Mouse (Mus musculus) midbrain, postnatal 0 days (tissue): ENCODE measurements around the gene D130052B06Rik. TPM values are rescaled to one million over a fixed set of nuclear protein-coding genes. Genes with fewer than 3 reads are reported as not detected.

ENCODE experiments used
- ATAC-seq: fragments of 200-750 bp; cut with Nextera tagmentation; 2 replicates; pipeline ENCODE4 v1.8.0; 2017; ENCODE audit warnings: moderate number of reproducible peaks, mild to moderate bottlenecking, moderate TSS enrichment, moderate library complexity; ENCODE audit not compliant: low FRiP score
- DNase-seq: peaks from one replicate; pipeline ENCODE4 v3.0.0-alpha.2; 2015; ENCODE audit warnings: low spot score
- H3K27ac ChIP-seq: fragments of 300-500 bp; sonication (generic); 2 replicates; pipeline ENCODE4 v1.5.1; 2014; ENCODE audit warnings: low read depth, mild to moderate bottlenecking, low read length, mixed read lengths
- H3K27me3 ChIP-seq: fragments of 300-500 bp; sonication (generic); 2 replicates; pipeline ENCODE4 v1.6.1; 2014; ENCODE audit warnings: low read length, control low read depth, mixed read lengths; ENCODE audit not compliant: insufficient read depth
- H3K36me3 ChIP-seq: fragments of 300-500 bp; sonication (generic); 2 replicates; pipeline ENCODE4 v1.6.1; 2014; ENCODE audit warnings: low read length, control low read depth, mixed read lengths; ENCODE audit not compliant: insufficient read depth
- H3K4me1 ChIP-seq: fragments of 300-500 bp; sonication (generic); 2 replicates; pipeline ENCODE4 v1.6.1; 2014; ENCODE audit warnings: mild to moderate bottlenecking, control low read depth, antibody characterized with exemption, low read length, mixed read lengths; ENCODE audit not compliant: insufficient read depth
- H3K4me2 ChIP-seq: fragments of 300-500 bp; sonication (generic); 2 replicates; pipeline ENCODE4 v1.6.1; 2014; ENCODE audit warnings: low read depth, mild to moderate bottlenecking, low read length, mixed read lengths; ENCODE audit not compliant: poor library complexity, severe bottlenecking
- H3K4me3 ChIP-seq: fragments of 300-500 bp; sonication (generic); 2 replicates; pipeline ENCODE4 v1.5.1; 2014; ENCODE audit warnings: low read depth, mild to moderate bottlenecking, low read length, moderate library complexity
- H3K9ac ChIP-seq: fragments of 300-500 bp; sonication (generic); replicated peaks from 2 replicates; pipeline ENCODE4 v1.6.1; 2014; ENCODE audit warnings: mild to moderate bottlenecking, low read length, moderate library complexity, mixed read lengths; ENCODE audit not compliant: poor library complexity, severe bottlenecking
- H3K9me3 ChIP-seq: fragments of 300-500 bp; sonication (generic); 2 replicates; pipeline ENCODE4 v1.6.1; 2016; ENCODE audit warnings: low read length, control low read depth
- CTCF ChIP-seq: IDR thresholded peaks from 2 replicates; pipeline ENCODE4 v1.5.1; 2016; ENCODE audit warnings: antibody characterized with exemption, mild to moderate bottlenecking
- WGBS: fragments of 180-500 bp; shearing (Covaris S2); extraction: QIAGEN DNeasy Blood & Tissue Kit; methylation state at CpG from one replicate; pipeline ENCODE4 v1.1.7; 2014; 5-methylcytosine and 5-hydroxymethylcytosine counted together
- polyA plus RNA-seq: library from polyadenylated mRNA; unstranded; fragments of >200 nt; fragmentation: Nextera tagmentation; extraction: Ambion mirVana; gene quantifications from 2 replicates; pipeline ENCODE4 v1.2.1, GENCODE M21; 2015
- total RNA-seq: library from RNA; depleted of rRNA; stranded (reverse); fragments of >200 nt; gene quantifications from 2 replicates; pipeline ENCODE4 v1.2.3, GENCODE M21; 2014; rRNA removed

D130052B06Rik gene
- total RNA-seq (not detected in 2 replicates), polyA plus RNA-seq (not detected in 2 replicates)

DNA sequence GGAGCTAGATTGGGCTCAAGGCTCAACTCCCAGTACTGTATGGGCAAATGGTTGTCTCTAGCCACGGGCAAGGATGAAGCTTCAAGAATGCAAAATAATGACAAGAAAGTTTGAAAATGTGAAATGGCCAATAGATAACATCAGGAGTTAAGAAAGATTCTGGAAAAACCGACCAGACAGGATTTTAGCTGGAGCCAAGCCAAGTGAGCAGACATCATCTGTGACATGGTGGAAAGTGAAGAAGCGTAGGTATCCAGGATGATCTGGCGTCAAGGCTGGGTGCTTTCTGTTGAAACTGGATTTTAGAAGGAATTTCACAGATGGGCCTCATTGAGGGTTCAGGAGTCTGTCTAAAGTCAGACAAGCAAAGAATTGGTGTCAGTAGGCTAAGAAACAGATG, at the start of gene D130052B06Rik:
Gene D130052B06Rik, plus strand, starts transcription at position 317 of the 400 bp plus-strand sequence.
- H3K4me1 ChIP-seq: no peaks in the 10 kb centered on the region
- H3K4me2 ChIP-seq: no peak within 1 kb of the TSS
- H3K36me3 ChIP-seq: no peaks in the 10 kb centered on the region
- ATAC-seq (no peak), DNase-seq (no peak)
- H3K27me3 ChIP-seq: no peaks in the 10 kb centered on the region
- TF ChIP-seq CTCF: no peak
- WGBS: 82% methylated on average over 4 of the region's 4 CpGs
- H3K27ac ChIP-seq: no peak within 1 kb of the TSS
- no peak within 1 kb of the TSS for H3K9ac ChIP-seq
- H3K9me3 ChIP-seq: no peaks in the 10 kb centered on the region
- H3K4me3 ChIP-seq: no peak within 1 kb of the TSS

DNA sequence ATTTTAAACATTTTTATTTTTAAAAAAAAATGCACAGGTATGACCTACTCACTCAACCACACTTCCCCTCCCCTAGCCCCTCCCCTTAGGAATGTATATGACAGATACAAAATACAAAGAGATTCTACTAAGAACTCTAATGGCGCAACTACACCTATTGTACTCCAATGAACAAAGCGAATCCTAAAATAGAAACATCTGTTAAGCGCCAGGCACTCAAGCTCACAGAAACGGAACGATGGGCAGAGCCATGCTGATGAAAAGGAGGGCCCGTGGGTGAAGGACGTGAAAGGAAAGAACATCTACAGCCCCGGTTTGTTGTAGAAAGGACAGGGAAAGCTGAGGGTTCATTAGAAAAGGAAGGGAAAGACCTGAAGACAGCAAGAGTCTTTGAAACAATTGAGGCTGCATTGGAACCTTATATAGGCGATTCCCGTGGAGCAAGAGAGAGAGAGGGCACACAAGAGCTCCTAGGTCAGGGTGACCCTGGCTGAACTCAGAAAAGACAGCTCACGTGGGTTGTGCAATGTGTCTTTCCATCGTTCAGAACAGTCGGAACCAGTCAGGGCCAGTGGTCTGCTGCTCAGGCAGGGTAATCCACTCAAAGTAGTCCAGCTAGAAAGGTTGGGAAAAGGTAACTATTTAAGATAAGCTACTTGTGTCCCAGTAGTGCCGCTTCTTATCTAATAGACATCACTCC, 48.1 kb upstream of the D130052B06Rik start:
- no peak for ATAC-seq
- Histone ChIP-seq H3K4me2 (no peak overlapping the region), H3K9me3 (no peaks in the 10 kb centered on the region), H3K9ac (no peak overlapping the region), H3K4me1 (no peaks in the 10 kb centered on the region), H3K4me3 (no peak overlapping the region), H3K27ac (no peak overlapping the region), H3K27me3 (no peaks in the 10 kb centered on the region), H3K36me3 (no peaks in the 10 kb centered on the region)
- no peak for TF ChIP-seq CTCF
- no peak for DNase-seq
- WGBS: 73% methylated on average over 14 of the region's 14 CpGs

DNA sequence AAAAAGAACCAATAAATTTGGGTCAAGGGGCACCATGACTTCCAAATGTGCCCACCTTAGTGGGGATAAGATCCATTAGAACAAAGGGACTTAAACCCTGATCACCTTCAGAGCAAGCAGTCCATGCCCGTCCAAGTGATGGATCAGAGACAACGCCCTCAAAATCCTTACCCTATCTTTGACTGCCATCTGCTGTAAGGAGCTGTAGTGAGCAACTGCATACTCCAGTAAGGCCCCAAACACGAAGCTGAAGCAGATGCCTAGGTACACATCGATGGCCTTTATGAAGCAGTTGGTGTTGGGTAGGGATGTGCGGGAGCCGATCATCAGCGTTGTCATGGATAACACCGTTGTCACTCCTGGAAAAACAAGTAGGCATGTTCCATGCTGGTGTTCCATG, 45.0 kb upstream of the D130052B06Rik start:
- no peak for ATAC-seq
- no peaks in the 10 kb centered on the region for H3K9me3 ChIP-seq
- peak; percentile 33 for DNase-seq
- no peaks in the 10 kb centered on the region for H3K36me3 ChIP-seq
- no peak overlapping the region for H3K4me3 ChIP-seq
- peak; percentile 58 for TF ChIP-seq CTCF
- H3K9ac ChIP-seq: no peak overlapping the region
- 80% methylated on average over 8 of the region's 8 CpGs for WGBS
- H3K27me3 ChIP-seq: no peaks in the 10 kb centered on the region
- no peaks in the 10 kb centered on the region for H3K4me1 ChIP-seq
- H3K4me2 ChIP-seq: no peak overlapping the region
- H3K27ac ChIP-seq: no peak overlapping the region

DNA sequence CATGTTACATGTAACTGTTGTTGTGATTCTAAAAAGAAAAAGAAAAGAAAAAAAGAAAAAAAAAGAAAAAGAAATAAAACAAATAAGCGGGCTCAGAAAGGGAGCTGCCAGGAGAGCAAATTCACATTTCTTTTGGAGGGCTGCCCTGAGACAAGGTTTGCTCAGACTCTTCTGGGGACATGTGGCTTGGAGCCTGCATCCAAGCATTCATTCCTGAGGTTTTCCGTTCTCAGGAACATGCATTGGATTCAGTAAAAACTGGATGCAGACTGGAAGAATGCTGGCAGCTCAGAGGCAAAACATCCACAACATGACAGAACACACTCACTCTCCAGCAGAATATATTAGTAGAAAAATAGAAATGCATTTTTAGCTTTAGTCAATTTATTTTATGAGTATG, 35.2 kb upstream of the D130052B06Rik start:
- 89% methylated on average over 2 of the region's 2 CpGs for WGBS
- no peak for DNase-seq

DNA sequence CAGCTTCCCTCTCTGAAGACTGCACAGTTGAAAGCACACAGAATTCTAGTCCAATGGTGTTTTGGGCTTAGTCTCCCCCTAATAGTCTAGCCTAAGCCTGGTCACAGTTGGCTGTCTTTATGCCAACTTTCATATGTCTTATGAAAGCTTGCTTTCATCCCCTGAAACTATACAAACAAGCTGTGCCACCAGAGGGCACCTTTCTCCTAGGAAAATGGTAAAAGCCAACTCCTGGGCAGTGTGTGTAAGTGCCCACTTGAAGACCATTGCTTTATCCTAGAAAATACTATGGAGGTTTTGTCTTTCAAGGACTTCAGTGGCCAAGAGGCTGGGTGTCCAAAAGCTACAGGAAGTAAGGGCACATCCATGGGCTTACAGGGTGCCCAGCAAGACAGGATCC, 28.7 kb upstream of the D130052B06Rik start:
- Histone ChIP-seq H3K4me2 (no peak overlapping the region), H3K4me3 (no peak overlapping the region), H3K4me1 (no peaks in the 10 kb centered on the region), H3K36me3 (no peaks in the 10 kb centered on the region), H3K9ac (no peak overlapping the region), H3K9me3 (no peaks in the 10 kb centered on the region), H3K27me3 (no peaks in the 10 kb centered on the region), H3K27ac (no peak overlapping the region)
- TF ChIP-seq CTCF: peak; percentile 49
- ATAC-seq (no peak), DNase-seq (peak; percentile 35)

More for the DNA sequence above, 35.2 kb upstream of the D130052B06Rik start:
- Histone ChIP-seq H3K4me2 (no peak overlapping the region), H3K4me3 (no peak overlapping the region), H3K27me3 (no peaks in the 10 kb centered on the region), H3K9ac (no peak overlapping the region), H3K9me3 (no peaks in the 10 kb centered on the region), H3K27ac (no peak overlapping the region), H3K36me3 (no peaks in the 10 kb centered on the region), H3K4me1 (no peaks in the 10 kb centered on the region)
- no peak for TF ChIP-seq CTCF
- no peak for ATAC-seq

DNA sequence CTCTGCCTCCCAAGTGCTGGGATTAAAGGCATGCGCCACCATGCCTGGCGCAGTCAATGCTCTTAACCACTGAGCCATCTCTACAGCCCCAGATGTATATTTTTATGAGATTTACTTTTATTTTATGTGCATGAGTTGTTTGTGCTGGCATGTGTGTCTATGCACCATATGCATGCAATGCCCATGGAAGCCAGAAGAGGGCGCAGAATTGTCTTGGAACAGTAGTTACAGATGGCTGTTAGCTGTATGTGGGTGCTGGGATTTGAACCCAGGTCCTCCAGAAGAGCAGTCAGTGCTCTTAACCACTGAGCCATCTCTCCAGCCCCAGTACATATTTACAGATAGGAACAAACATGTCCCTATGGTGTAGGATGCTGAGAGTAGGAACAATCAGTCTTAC, 24.2 kb upstream of the D130052B06Rik start:
- no peak for DNase-seq
- Histone ChIP-seq H3K27me3 (no peaks in the 10 kb centered on the region), H3K4me3 (no peak overlapping the region), H3K4me1 (no peaks in the 10 kb centered on the region), H3K27ac (no peak overlapping the region), H3K9ac (no peak overlapping the region), H3K9me3 (no peaks in the 10 kb centered on the region), H3K36me3 (no peaks in the 10 kb centered on the region), H3K4me2 (no peak overlapping the region)
- ATAC-seq: no peak
- WGBS: 84% methylated on average over 3 of the region's 3 CpGs
- TF ChIP-seq CTCF: peak; percentile 34; the same call in 1 of the 2 replicates
